Mouse (Mus musculus): ENCODE results near the gene Tada1. TPM values are rescaled to one million over a fixed set of nuclear protein-coding genes. Genes with fewer than 3 reads are reported as not detected.

Gene Tada1
- total RNA-seq (2015; ENCODE audit: low replicate concordance) (17.6 and 29.2 TPM in 2 replicates), total RNA-seq (2017; ENCODE audit: low replicate concordance) (6.4 and 19.9 TPM in 2 replicates)

GRCm38 (mm10) chr1:166379013-166379629 lies at the start of gene Tada1:
Gene Tada1 (plus strand): TSS chr1:166379097.
- ATAC-seq (replicated peaks; ENCODE audit: low FRiP score, poor library complexity, severe bottlenecking), result peak; percentile 81

- ATAC-seq (replicated peaks; ENCODE audit: low FRiP score, poor library complexity, severe bottlenecking), result no peak
Measured at GRCm38 (mm10) chr1:166330752-166331151, 48.1 kb upstream of the Tada1 start.

DNA sequence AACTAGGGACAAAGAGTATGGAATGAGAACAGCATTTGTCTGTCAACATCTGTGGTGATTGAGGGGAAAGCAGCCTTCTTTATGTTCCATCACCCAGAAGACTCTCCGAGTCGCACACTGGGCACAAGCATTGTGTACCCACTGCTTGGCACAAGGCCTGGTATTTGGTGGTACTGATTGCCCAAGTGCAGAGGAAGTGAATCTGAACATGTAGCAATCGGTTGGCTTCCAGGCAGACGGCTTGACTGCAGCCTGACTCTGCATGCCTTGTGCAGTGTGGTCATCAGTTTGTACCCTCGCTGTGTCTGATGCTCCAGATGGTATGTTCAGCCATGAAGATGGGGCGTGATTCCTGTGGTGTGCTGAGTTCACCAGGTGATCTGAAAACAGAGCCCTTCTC lies 39.8 kb upstream of the Tada1 start:
- no peak for ATAC-seq (replicated peaks; ENCODE audit: low FRiP score, poor library complexity, severe bottlenecking)

GRCm38 (mm10) chr1:166342060-166342459 lies 36.8 kb upstream of the Tada1 start:
- no peak for ATAC-seq (replicated peaks; ENCODE audit: low FRiP score, poor library complexity, severe bottlenecking)

DNA sequence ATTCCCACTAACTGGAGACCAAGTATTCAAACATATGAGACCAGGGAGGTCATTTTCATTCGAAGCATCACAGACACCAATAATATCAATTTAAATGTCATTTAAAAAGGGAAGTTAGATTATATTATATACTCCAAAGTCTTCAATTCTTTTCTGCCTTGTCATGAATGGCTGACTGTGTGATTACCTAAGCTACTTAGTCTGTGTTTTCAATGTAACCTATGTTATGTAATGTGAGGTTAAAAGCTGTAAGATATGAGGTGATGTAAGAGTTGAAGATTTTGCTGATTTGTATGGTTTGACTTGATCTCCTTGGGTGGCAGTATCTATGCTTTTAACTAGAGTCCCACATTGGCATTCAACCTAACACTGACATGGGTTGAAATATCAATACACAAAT lies 36.4 kb upstream of the Tada1 start:
- no peak for ATAC-seq (replicated peaks; ENCODE audit: low FRiP score, poor library complexity, severe bottlenecking)

GRCm38 (mm10) chr1:166343586-166343985 lies 35.3 kb upstream of the Tada1 start:
- no peak for ATAC-seq (replicated peaks; ENCODE audit: low FRiP score, poor library complexity, severe bottlenecking)

- ATAC-seq (replicated peaks; ENCODE audit: low FRiP score, poor library complexity, severe bottlenecking), result no peak
Measured at GRCm38 (mm10) chr1:166344300-166345077, 34.4 kb upstream of the Tada1 start.

GRCm38 (mm10) chr1:166345602-166346001 lies 33.3 kb upstream of the Tada1 start:
- no peak for ATAC-seq (replicated peaks; ENCODE audit: low FRiP score, poor library complexity, severe bottlenecking)

DNA sequence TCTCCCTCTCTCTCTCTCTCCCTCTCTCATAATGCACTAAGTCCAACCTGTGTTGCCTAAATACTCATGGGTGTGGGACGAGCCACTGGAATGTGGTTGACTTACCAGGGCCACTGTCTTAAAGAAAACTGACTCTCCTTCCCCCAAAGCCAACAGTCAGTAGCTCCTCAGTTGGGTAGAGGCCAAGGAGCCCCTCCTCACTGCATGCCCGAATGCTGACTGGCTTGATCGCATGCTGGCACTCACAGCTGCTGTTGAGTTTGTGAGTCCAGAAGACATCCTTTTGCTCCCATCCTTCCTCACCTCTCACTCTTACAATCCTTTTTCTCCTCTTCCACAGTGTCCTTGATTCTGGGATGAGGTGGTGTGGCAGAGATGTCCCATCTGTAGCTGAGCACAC lies 32.0 kb upstream of the Tada1 start:
- no peak for ATAC-seq (replicated peaks; ENCODE audit: low FRiP score, poor library complexity, severe bottlenecking)

GRCm38 (mm10) chr1:166349341-166349740 lies 29.6 kb upstream of the Tada1 start:
- ATAC-seq (replicated peaks; ENCODE audit: low FRiP score, poor library complexity, severe bottlenecking), result no peak

- ATAC-seq (replicated peaks; ENCODE audit: low FRiP score, poor library complexity, severe bottlenecking), result no peak
Measured at GRCm38 (mm10) chr1:166349751-166350150, 29.1 kb upstream of the Tada1 start.

DNA sequence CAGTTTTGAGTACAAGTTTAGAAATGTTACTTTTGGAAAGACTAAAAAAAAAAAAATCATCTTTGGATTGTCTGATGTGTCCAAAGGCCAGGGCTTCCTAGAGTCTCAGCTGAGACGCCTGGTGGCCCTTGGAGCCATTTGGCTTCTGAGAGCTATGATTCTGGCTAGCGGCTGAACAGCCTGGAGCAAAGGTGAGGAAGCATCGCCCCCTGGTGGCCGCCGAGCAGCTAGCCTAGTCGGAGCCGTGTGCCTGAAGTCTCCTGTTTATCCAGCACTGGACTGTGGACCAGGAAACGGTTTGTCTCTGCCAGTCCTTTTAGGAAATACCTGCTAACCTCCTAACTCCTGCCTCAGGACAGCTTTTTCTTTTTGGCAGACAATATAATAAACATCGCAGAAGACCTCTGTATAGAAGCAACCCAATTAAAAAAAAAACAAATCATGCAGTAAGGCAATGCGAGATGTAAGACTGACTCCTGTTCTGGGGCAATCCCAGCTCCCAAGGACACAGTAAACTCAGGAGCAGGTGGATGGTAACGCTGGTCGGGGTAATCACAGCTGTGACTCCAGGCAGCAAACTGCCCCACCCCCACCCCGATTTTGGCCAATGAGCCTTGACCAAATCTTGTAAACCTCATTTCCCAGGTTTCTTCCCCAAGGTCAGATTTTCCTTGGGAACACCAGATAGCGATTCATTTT lies 18.6 kb upstream of the Tada1 start:
- peak; percentile 67 for ATAC-seq (replicated peaks; ENCODE audit: low FRiP score, poor library complexity, severe bottlenecking)

DNA sequence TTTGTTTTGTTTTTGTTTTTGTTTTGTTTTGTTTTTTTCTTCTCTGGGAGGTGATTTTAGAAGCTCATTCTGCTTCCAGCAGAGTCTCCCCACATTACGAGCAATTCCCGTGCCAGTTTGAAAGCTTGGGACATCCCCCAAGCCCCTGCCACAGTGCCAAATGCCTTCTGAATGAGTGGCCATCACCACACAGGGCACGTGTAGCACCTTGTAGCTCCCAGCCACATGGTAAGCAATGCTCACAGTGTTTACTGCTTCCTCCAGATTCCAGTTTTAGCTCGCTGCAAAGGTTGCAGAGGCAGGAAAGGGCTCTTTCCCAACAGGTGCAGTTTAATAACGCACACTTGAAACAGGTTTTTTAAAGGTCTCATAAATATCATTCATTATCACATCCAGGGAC lies 18.0 kb upstream of the Tada1 start:
- ATAC-seq (replicated peaks; ENCODE audit: low FRiP score, poor library complexity, severe bottlenecking), result no peak

GRCm38 (mm10) chr1:166361842-166362241 lies 17.1 kb upstream of the Tada1 start:
- ATAC-seq (replicated peaks; ENCODE audit: low FRiP score, poor library complexity, severe bottlenecking), result no peak

GRCm38 (mm10) chr1:166362659-166363058 lies 16.2 kb upstream of the Tada1 start:
- no peak for ATAC-seq (replicated peaks; ENCODE audit: low FRiP score, poor library complexity, severe bottlenecking)

DNA sequence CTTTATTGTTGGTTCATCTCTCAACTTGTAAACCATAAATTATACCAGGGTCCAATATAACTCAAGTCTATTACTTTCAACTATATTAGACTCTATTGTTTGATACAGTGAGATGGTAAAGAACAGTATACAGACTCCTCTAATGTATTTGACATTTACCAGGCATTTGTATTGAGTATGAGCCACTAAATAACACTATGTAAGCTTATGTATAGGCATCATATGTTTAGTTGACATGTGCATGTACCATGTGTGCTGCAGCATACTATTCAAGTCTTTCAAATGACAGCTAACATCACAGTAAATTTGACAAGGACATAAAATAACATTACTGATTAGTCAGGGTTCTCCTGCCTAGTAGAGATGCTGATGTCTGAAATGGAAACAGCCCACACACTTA lies 15.8 kb upstream of the Tada1 start:
- no peak for ATAC-seq (replicated peaks; ENCODE audit: low FRiP score, poor library complexity, severe bottlenecking)

DNA sequence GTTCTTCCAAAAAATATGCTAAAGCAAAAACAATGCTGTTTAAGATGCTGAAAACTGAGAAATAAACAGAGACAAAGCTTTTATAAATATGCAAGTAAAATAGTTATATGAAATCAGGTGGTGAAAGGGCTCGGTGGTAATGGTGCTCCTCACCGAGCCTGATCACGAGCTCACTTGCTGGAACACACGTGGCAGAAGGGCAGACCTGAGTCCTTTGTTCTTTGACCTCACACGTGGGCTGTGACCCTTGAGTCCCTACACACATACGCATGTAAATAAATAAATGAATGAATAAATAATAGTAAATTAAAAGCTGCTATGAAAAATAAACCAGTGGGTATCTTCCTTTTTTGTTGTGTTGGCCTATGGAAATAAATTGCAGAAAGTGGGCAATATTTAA lies 1.7 kb upstream of the Tada1 start:
- no peak for ATAC-seq (replicated peaks; ENCODE audit: low FRiP score, poor library complexity, severe bottlenecking)

DNA sequence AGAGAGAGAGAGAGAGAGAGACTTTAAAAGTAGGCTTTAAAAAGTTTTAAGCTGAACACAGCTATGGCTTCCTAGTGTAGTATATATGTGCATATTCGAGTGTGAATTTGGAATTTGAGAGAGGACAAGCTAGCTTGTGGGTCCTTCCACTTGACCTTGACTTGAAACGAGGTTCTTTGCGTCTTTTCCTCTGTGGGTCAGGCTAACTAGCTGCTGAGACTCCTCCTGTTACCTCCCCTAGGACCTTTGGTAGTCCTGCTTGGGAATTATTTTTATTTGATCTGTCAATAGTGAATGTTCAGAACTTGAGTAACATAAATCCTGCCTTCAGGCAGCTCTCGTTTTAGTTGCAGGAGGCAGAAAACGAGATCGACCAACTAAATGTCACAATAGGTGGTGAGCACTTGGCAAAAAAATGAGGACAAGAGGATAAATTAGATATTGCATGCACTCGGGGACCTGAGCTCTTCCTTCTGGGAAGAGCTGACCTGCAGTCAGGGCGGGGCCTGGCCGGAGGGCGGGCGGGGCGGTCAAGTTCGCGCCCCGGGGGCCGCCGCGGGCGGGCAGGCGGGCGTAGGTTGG lies 375 bp upstream of the Tada1 start:
- ATAC-seq (replicated peaks; ENCODE audit: low FRiP score, poor library complexity, severe bottlenecking), result no peak

GRCm38 (mm10) chr1:166379630-166380231 lies 834 bp downstream of the Tada1 start:
- ATAC-seq (replicated peaks; ENCODE audit: low FRiP score, poor library complexity, severe bottlenecking), result peak; percentile 64

DNA sequence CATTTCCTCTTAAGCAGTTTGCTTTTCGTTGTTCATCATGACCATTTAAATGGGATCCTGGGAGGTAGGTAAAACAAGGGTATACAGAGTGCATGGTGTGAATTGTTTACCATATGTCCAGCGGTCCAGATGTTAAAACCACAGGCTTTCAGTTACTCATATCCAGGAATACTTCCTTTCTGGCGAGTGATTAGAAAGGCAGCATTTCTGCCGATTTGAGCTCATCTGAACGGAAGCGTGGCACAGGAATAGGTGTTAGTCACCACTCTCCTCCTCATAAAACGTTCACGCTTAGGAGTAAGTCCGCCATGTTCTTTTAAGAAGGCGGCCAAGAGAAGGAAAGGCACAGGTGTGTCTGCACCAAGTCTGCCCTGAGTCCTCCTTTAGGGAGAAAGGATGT lies 2.4 kb downstream of the Tada1 start:
- ATAC-seq (replicated peaks; ENCODE audit: low FRiP score, poor library complexity, severe bottlenecking), result no peak
